Mouse (Mus musculus): ENCODE measurements around the gene Rab8b.
"Not testable (repeated sequence)": the region's sequence is repeated elsewhere in the genome, so short reads cannot be mapped to it uniquely, and the experiment has no call there.

The Rab8b gene

GRCm38 (mm10) chr9:66887301-66887902, 32.1 kb downstream of the Rab8b start:
- no peak for DNase-seq (ENCODE audit: inconsistent ontology term)

- no peak for DNase-seq (ENCODE audit: inconsistent ontology term)
Observed at GRCm38 (mm10) chr9:66886818-66887217, 32.7 kb downstream of the Rab8b start.

DNA sequence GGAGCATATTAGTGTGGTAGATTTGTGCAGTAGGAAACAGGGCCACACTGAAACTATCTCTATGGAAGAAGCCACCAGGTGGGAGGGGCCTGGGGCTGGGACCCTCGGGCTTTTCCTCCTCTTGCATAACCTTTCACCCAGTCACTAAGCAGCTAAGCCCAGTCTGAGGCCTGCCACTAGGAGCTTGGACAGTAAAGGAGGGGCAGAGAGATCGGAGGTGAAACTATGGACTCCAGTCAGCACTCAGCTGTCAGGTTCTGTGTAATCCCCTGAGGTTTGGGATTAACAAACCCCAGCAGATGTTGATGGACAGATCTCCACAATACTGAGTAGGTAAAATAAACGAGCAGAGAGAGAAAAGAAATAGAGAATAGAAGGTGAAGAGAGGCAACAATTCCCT, 33.1 kb downstream of the Rab8b start:
- no peak for DNase-seq (ENCODE audit: inconsistent ontology term)

DNA sequence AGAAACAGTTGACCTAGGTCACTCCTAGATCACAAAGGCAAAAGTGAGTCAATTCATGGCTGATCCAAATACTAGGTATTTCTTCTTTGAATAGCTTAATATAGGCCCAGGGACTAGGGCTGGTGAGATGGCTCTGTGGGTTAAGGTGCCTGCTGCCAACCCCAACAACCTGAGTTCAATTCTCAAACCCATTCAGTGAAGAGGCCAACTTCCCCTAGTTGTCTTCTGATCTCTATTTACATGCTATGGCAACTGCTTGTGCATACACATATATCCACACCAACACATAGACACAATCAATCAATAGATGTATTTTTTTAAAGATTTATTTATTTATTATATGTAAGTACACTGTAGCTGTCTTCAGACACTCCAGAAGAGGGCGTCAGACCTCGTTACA, 34.9 kb downstream of the Rab8b start:
- DNase-seq (ENCODE audit: inconsistent ontology term): no peak

- no peak for DNase-seq (ENCODE audit: inconsistent ontology term)
Observed at GRCm38 (mm10) chr9:66883500-66883899, 36.0 kb downstream of the Rab8b start.

GRCm38 (mm10) chr9:66882406-66882821, 37.1 kb downstream of the Rab8b start:
- no peak for DNase-seq (ENCODE audit: inconsistent ontology term)

GRCm38 (mm10) chr9:66881858-66882257, 37.6 kb downstream of the Rab8b start:
- DNase-seq (ENCODE audit: inconsistent ontology term): no peak

DNA sequence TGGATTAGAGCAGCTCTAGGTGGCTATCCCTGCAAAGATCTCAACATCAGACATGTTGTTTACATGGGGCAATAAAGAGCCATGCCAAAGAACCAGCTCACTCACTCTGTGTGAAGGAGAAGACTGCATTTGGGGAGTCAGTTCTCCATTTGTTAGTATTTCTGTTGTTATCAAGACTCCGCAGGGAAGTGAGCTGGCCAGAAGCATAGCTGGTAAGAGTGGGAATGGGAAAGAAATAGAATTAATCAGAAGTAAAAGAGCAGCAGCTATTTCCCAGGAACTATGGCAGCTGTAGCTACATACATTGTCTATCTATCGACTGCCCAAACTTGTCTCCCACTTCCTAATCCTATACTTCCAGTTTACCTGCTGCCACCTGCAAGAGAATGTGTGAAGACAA, 38.7 kb downstream of the Rab8b start:
- DNase-seq (ENCODE audit: inconsistent ontology term): no peak

DNA sequence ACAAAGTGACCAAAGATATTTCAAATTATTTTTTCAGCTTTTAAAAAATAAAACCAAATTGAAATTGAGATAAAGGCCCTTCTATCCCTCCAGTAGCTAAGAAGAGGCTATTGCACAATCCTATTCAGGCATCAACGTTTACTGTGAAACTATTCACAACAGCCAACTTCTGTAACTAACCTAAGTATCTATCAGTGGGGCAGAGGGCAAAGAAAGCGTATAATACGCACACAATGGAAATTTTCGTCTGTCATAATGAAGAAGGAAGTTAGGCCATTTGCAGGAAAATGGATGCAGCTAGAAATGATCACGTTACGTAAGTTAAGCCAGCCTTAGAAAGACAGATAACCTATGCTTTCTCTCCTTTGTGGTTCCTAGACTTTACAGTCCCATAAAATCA, 40.0 kb downstream of the Rab8b start:
- DNase-seq (ENCODE audit: inconsistent ontology term): no peak

GRCm38 (mm10) chr9:66878899-66879298, 40.6 kb downstream of the Rab8b start:
- no peak for DNase-seq (ENCODE audit: inconsistent ontology term)

DNA sequence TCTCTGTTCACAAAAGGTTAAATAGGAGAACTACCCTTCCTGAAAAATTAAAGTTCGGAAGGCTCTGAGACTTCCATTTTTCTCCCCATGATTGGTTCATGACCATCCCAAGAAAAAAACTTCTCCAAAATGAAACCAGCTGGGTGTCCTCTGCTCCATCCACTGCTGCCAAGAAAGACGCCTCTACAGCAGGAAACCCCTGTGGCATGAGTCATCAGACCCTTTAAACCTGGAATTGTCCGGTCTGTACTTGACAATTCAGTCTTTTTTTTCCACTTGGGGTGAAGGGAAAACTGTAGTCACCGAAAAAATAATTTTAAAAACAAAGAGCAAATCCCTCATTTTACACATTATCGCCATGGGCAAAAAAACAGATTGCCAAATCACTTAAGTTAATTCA, 42.9 kb downstream of the Rab8b start:
- DNase-seq (ENCODE audit: inconsistent ontology term): peak; percentile 57

DNA sequence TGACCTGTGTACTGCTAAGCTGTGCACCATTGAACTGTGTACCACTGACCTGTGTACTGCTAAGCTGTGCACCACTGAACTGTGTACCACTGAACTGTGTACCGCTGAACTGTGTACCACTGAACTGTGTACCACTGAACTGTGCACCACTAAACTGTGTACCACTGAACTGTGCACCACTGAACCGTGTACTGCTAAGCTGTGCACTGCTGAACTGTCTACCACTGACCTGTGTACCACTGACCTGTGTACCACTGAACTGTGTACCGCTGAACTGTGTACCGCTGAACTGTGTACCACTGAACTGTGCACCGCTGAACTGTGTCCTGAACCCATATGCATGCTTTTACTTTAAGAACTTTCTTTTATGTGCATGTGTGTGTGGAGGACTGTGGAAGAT, 45.2 kb downstream of the Rab8b start:
- DNase-seq (ENCODE audit: inconsistent ontology term): no peak

DNA sequence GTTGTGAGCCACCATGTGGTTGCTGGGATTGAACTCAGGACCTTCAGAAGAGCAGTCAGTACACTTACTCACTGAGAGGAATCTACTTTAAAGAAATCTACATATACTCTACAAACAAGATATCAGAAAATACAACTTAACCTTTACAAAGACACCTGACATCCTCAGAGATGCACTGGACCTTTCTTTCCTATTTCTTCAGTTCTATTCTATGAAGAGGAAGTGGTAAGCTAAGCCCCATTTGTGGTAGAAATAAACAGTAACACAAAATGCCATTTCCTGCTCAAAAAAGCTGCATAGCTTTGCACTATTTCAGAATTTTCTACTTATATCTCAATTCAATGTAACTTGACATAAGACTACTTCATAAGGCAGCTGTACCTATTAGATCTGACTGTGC, 46.0 kb downstream of the Rab8b start:
- no peak for DNase-seq (ENCODE audit: inconsistent ontology term)

- not testable (repeated sequence) for DNase-seq (ENCODE audit: inconsistent ontology term)
Observed at GRCm38 (mm10) chr9:66873009-66873408, 46.5 kb downstream of the Rab8b start.

DNA sequence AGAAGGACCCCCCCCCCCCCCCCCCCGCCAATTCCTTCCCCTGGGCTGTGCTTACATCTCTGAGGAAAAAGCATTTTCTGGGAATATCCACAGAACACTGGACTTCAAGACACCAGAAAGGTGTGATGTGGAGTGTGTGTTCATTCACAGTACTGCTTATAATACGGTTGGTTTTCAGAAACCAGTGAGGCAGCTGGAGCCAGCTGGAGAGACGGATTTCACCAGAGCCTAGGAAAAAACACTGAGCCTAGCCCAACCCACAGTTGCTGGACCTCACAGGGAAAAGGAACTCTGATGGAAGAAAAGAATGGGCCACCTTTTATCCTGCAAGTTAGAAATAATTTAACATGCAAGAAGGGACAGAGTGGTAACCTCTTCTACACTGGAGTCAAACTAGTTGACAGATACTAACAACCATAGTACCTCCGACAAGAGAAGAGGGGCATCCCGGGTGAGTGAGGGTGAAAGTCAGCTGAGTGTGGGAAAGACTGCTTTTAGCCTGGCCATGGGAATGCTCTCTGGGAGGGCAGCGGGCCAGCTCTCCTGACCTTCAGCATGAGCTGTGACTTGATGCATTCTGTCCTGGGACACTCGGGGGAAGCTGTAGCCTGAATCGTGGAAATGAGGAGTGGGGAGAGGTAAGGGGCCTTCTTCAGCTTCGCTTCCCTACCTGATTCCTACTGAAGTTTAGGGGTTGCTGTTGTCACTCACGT, 47.3 kb downstream of the Rab8b start:
- DNase-seq (ENCODE audit: inconsistent ontology term): no peak

- no peak for DNase-seq (ENCODE audit: inconsistent ontology term)
Observed at GRCm38 (mm10) chr9:66864708-66865107, 54.8 kb downstream of the Rab8b start.

DNA sequence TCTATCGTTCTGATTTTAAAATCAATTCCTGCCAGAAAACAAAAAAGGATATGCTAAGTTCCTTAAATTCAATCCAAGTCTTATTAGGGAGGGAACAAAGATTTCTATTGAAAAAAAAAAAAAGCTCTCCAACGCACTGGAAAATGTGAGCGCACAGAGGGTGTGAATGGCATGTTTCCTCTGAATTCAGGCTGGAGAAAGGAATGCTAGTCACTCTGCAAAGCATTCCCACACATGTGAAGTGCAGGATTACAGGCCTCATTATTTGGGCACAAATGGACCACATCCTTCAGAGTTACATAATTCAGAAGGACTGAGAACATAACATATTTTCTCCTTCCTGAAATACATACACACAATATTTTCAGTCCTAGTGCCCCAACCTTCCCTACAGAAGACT, 56.0 kb downstream of the Rab8b start:
- peak; percentile 91 for DNase-seq (ENCODE audit: inconsistent ontology term)

DNA sequence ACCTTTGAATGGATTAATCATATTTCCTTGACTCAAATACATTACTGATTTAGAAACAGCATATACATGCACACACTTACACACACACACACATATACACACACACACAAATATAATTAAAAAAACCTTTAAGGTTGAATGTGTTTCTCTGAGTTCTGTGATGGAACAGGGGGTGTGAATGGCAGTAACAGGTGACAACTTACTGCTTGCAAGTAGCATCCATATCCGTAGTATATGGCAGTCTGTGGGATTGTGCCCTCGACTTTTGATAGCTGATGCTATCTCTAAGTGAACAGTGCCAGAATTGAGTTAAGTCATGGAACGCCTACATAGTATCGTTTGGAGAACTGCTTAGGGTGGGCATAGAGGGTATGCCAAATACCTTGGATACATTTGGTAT, 57.3 kb downstream of the Rab8b start:
- DNase-seq (ENCODE audit: inconsistent ontology term): no peak

- no peak for DNase-seq (ENCODE audit: inconsistent ontology term)
Observed at GRCm38 (mm10) chr9:66861104-66861767, 58.3 kb downstream of the Rab8b start.

GRCm38 (mm10) chr9:66859523-66859922, 60.0 kb downstream of the Rab8b start:
- DNase-seq (ENCODE audit: inconsistent ontology term): no peak

- DNase-seq (ENCODE audit: inconsistent ontology term): no peak
Observed at GRCm38 (mm10) chr9:66855865-66856264, 63.6 kb downstream of the Rab8b start.

DNA sequence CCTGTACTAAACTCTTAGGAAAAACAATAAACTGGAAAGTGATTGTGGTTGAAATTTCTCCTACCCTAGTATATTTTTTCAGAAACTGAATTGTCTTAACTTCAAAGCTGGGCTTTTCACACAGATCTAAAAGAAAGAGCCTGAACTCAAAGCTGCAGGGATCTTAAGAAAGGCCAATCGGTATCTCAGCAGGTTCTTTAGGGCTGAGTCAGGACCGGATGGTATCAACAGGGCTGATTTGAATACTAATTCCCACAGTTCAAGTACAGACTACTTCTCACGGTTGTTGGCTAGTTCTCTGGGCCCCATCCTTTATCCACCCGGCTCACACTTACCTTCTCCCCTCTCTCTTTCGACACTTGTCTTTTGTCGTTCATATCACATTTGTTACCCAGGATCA, 66.9 kb downstream of the Rab8b start:
- DNase-seq (ENCODE audit: inconsistent ontology term): no peak

DNA sequence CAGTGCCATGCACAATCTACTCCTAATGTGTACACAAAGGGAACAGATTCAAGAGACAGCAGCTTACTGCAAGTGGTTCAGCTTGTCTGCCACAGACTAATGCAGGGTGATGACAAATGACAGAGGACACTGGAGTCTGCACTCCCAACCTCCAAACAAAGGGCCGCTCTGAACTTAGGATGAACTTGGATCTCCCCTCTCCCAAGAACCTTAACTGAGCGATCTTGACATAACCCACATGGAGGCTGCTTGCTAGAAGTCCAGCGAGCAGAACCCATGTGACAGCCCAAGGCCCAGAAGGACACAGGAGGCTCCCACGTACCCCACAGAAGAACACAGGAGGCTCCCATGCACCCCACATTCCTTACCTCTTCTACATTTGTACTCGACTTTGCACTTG, 68.5 kb downstream of the Rab8b start:
- no peak for DNase-seq (ENCODE audit: inconsistent ontology term)
